Mouse (Mus musculus): ENCODE results near the gene Zfp324. TPM values are rescaled to one million over a fixed set of nuclear protein-coding genes. Genes with fewer than 3 reads are reported as not detected.
A peak's percentile ranks its signal among the peaks of the same experiment; 100 is the strongest.

The Zfp324 gene
- polyA plus RNA-seq, 1 experiment from 2014 or later, result 5.9 TPM

GRCm38 (mm10) chr7:13013671-13014070 lies 48.0 kb downstream of the Zfp324 start:
- 54% methylated on average over 4 of the region's 4 CpGs for WGBS
- H3K4me2 ChIP-seq, result no peak overlapping the region
- H3K9me3 ChIP-seq, result no peaks in the 10 kb centered on the region
- peaks cover 10% of the 10 kb centered on the region for H3K4me1 ChIP-seq
- no peak overlapping the region for H3K4me3 ChIP-seq
- no peaks in the 10 kb centered on the region for H3K27me3 ChIP-seq (replicated peaks)
- ATAC-seq (ENCODE audit: extremely low read depth, insufficient number of reproducible peaks, low FRiP score, low TSS enrichment), result no peak
- H3K9ac ChIP-seq, result no peak overlapping the region
- H3K36me3 ChIP-seq, result no peaks in the 10 kb centered on the region
- no peak overlapping the region for H3K27ac ChIP-seq (replicated peaks)

DNA sequence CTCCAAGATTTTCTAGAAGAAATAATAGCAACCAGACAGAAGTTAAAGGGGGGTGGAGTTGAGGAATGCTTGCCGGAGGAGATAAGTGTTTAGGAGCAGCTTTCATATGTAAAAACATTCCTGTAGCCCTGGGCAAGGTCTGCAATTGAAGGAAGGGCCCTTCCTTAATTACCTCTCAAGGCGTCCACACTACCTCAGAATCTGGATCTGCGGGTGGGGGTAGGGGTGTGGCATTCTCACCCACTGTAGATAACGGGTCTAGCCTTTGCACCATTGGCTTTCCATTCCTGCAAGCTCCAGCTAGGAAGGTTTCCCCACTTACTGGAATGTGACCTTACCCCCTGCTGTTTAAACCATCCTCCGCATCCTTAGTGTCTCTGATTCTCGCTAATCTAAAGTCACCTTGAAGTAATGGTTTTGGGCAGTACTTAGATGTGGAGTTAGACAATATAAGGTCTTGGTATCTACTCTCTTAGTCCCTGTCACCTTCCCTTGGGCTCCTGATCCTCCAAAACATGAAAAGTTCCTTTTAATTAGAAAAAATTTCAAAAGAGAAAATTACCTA lies 48.7 kb downstream of the Zfp324 start:
- 26% methylated on average over 6 of the region's 6 CpGs for WGBS
- H3K4me1 ChIP-seq, result peaks cover 7% of the 10 kb centered on the region
- no peak overlapping the region for H3K27ac ChIP-seq (replicated peaks)
- no peak overlapping the region for H3K9ac ChIP-seq
- H3K9me3 ChIP-seq, result no peaks in the 10 kb centered on the region
- H3K4me3 ChIP-seq, result no peak overlapping the region
- no peak overlapping the region for H3K4me2 ChIP-seq
- H3K36me3 ChIP-seq, result no peaks in the 10 kb centered on the region
- ATAC-seq (ENCODE audit: extremely low read depth, insufficient number of reproducible peaks, low FRiP score, low TSS enrichment), result no peak
- no peaks in the 10 kb centered on the region for H3K27me3 ChIP-seq (replicated peaks)

DNA sequence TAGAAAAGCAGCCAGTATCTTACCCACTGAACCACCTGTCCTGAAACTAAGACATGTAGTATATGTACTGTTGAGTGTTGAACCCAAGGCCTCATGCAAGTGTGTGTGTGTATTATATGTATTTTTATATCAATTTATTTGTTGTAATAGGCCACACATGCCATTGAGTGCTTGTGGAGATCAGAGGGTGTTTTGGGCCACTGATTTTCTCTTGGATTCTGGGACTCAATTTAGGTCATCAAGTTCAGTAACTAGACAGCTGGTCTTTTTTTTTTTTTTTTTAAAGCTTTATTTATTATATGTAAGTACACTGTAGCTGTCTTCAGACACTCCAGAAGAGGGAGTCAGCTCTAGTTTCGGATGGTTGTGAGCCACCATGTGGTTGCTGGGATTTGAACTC lies 49.6 kb downstream of the Zfp324 start:
- H3K36me3 ChIP-seq, result no peaks in the 10 kb centered on the region
- H3K9me3 ChIP-seq, result no peaks in the 10 kb centered on the region
- no peaks in the 10 kb centered on the region for H3K27me3 ChIP-seq (replicated peaks)
- H3K4me2 ChIP-seq, result no peak overlapping the region
- H3K27ac ChIP-seq (replicated peaks), result no peak overlapping the region
- peaks cover 6% of the 10 kb centered on the region for H3K4me1 ChIP-seq
- ATAC-seq (ENCODE audit: extremely low read depth, insufficient number of reproducible peaks, low FRiP score, low TSS enrichment), result no peak
- 75% methylated on average over 1 of the region's 1 CpGs for WGBS
- no peak overlapping the region for H3K4me3 ChIP-seq
- no peak overlapping the region for H3K9ac ChIP-seq

DNA sequence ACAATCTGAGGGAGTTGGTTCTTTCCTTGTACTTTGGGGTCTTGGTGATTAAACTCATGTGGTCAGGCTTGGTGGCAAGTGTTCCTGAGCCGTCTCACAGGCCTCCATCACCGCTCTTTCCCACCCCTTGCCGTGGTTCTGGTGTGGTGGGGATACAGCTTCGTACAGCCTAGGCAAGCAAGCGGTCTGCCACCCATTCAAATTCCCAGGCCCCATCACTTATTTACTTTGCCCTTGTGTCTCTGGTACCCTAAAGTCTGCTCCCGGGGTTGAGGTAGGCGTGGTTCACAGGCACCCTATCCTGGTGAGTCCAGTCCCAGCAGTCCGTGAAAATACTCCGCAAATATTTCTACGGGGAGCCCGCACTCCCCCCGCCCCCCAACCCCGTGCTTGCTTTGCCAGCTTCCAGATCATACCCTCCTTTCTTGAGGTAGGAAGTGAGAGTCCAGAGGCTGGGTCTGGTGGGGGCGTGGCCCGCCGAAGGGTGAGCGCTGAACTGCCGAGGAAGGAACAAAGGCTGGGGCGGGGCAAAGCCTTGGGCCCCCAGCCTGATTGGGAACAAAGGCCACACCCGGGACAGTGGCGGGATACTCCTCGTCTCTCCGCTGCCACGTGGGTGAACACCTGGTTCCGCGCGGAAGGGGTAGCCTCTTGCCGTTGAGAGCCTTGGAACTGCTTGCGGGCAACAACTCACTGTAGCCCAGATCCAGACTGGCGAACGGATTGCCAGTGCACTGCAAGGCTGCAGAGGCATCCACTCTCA lies 57.3 kb downstream of the Zfp324 start:
- ATAC-seq (ENCODE audit: extremely low read depth, insufficient number of reproducible peaks, low FRiP score, low TSS enrichment), result peak; percentile 42; the same call in 1 of the 2 replicates
- Histone ChIP-seq H3K27me3 (replicated peaks) (no peaks in the 10 kb centered on the region), H3K36me3 (peaks cover 28% of the 10 kb centered on the region), H3K9me3 (no peaks in the 10 kb centered on the region), H3K4me3 (peak overlapping the region; percentile 97), H3K9ac (peak overlapping the region; percentile 99), H3K27ac (replicated peaks) (peak overlapping the region; percentile 100), H3K4me1 (peaks cover 28% of the 10 kb centered on the region), H3K4me2 (peak overlapping the region; percentile 93)
- WGBS, result 6% methylated on average over 31 of the region's 31 CpGs

Other genes starting within 250 kb of the Zfp324 start
- gene Vmn2r56, start 230.8 kb upstream of the Zfp324 start, polyA plus RNA-seq (2015; fragmentation: Nextera tagmentation; extraction: Ambion mirVana), result not detected in 2 replicates
- gene Zscan18, start 162.2 kb upstream of the Zfp324 start, polyA plus RNA-seq (2015; fragmentation: Nextera tagmentation; extraction: Ambion mirVana), result 6.5 and 8.2 TPM in 2 replicates
- gene Zfp329, start 147.0 kb upstream of the Zfp324 start, polyA plus RNA-seq (2015; fragmentation: Nextera tagmentation; extraction: Ambion mirVana), result 10.2 and 11.6 TPM in 2 replicates
- 19.0 and 21.0 TPM in 2 replicates for gene Zfp110, start 131.1 kb upstream of the Zfp324 start, polyA plus RNA-seq (2015; fragmentation: Nextera tagmentation; extraction: Ambion mirVana)
- 2.3 and 3.2 TPM in 2 replicates for gene Zfp128, start 84.7 kb upstream of the Zfp324 start, polyA plus RNA-seq (2015; fragmentation: Nextera tagmentation; extraction: Ambion mirVana)
- 10.4 and 11.1 TPM in 2 replicates for gene Zscan22, start 68.0 kb upstream of the Zfp324 start, polyA plus RNA-seq (2015; fragmentation: Nextera tagmentation; extraction: Ambion mirVana)
- gene Rps5, start 43.5 kb upstream of the Zfp324 start, polyA plus RNA-seq (2015; fragmentation: Nextera tagmentation; extraction: Ambion mirVana), result 564 and 647 TPM in 2 replicates
- 0.63 and 0.70 TPM in 2 replicates for gene Rnf225, start 38.4 kb upstream of the Zfp324 start, polyA plus RNA-seq (2015; fragmentation: Nextera tagmentation; extraction: Ambion mirVana)
- gene Zfp446, start 12.0 kb downstream of the Zfp324 start, polyA plus RNA-seq (2015; fragmentation: Nextera tagmentation; extraction: Ambion mirVana), result 5.4 and 6.1 TPM in 2 replicates
- 0.11 and 0.14 TPM in 2 replicates for gene Slc27a5, start 32.4 kb downstream of the Zfp324 start, polyA plus RNA-seq (2015; fragmentation: Nextera tagmentation; extraction: Ambion mirVana)
- gene Trim28, start 33.3 kb downstream of the Zfp324 start, polyA plus RNA-seq (2015; fragmentation: Nextera tagmentation; extraction: Ambion mirVana), result 155 and 165 TPM in 2 replicates
- gene Zbtb45, start 44.2 kb downstream of the Zfp324 start, polyA plus RNA-seq (2015; fragmentation: Nextera tagmentation; extraction: Ambion mirVana), result 15.1 and 16.9 TPM in 2 replicates
- 126 and 138 TPM in 2 replicates for gene Chmp2a, start 69.0 kb downstream of the Zfp324 start, polyA plus RNA-seq (2015; fragmentation: Nextera tagmentation; extraction: Ambion mirVana)
- gene Ube2m, start 72.4 kb downstream of the Zfp324 start, polyA plus RNA-seq (2015; fragmentation: Nextera tagmentation; extraction: Ambion mirVana), result 82.3 and 93.6 TPM in 2 replicates
- 1.7 and 1.9 TPM in 2 replicates for gene Mzf1, start 88.9 kb downstream of the Zfp324 start, polyA plus RNA-seq (2015; fragmentation: Nextera tagmentation; extraction: Ambion mirVana)
- gene Vmn1r85, start 129.3 kb downstream of the Zfp324 start, polyA plus RNA-seq (2015; fragmentation: Nextera tagmentation; extraction: Ambion mirVana), result not detected in 2 replicates
- not detected in 2 replicates for gene Vmn1r86, start 154.1 kb downstream of the Zfp324 start, polyA plus RNA-seq (2015; fragmentation: Nextera tagmentation; extraction: Ambion mirVana)
- gene Vmn1r87, start 174.3 kb downstream of the Zfp324 start, polyA plus RNA-seq (2015; fragmentation: Nextera tagmentation; extraction: Ambion mirVana), result not detected in 2 replicates
- gene Vmn1r88, start 193.7 kb downstream of the Zfp324 start, polyA plus RNA-seq (2015; fragmentation: Nextera tagmentation; extraction: Ambion mirVana), result not detected in 2 replicates
- not detected in 2 replicates for gene Vmn1r89, start 247.2 kb downstream of the Zfp324 start, polyA plus RNA-seq (2015; fragmentation: Nextera tagmentation; extraction: Ambion mirVana)

Measured in heart, embryonic 13.5 days (tissue).